Mouse (Mus musculus): Measurements from ENCODE around the gene Gm16253.

The Gm16253 gene

GRCm38 (mm10) chr3:96557694-96558093 is 19.1 kb upstream of the Gm16253 start, which contains the start of gene Txnip:
Txnip (plus strand) TSS chr3:96557957.
- peak; percentile 100 for DNase-seq (ENCODE audit: low spot score)

GRCm38 (mm10) chr3:96558159-96558558 is 18.6 kb upstream of the Gm16253 start:
- peak; percentile 40 for DNase-seq (ENCODE audit: low spot score)

- DNase-seq (ENCODE audit: low spot score), result peak; percentile 10
Observed at GRCm38 (mm10) chr3:96558668-96559196, 18.1 kb upstream of the Gm16253 start.

GRCm38 (mm10) chr3:96559398-96559910 is 17.3 kb upstream of the Gm16253 start:
- DNase-seq (ENCODE audit: low spot score), result no peak

- no peak for DNase-seq (ENCODE audit: low spot score)
Observed at GRCm38 (mm10) chr3:96559911-96560850, 16.6 kb upstream of the Gm16253 start.

GRCm38 (mm10) chr3:96560881-96561668 is 15.7 kb upstream of the Gm16253 start:
- DNase-seq (ENCODE audit: low spot score), result no peak

- no peak for DNase-seq (ENCODE audit: low spot score)
Observed at GRCm38 (mm10) chr3:96561946-96562681, 14.7 kb upstream of the Gm16253 start.

- no peak for DNase-seq (ENCODE audit: low spot score)
Observed at GRCm38 (mm10) chr3:96563267-96563666, 13.5 kb upstream of the Gm16253 start.

- no peak for DNase-seq (ENCODE audit: low spot score)
Observed at GRCm38 (mm10) chr3:96563911-96564632, 12.7 kb upstream of the Gm16253 start.

- no peak for DNase-seq (ENCODE audit: low spot score)
Observed at GRCm38 (mm10) chr3:96564633-96565032, 12.2 kb upstream of the Gm16253 start.

- DNase-seq (ENCODE audit: low spot score), result no peak
Observed at GRCm38 (mm10) chr3:96565105-96565504, 11.7 kb upstream of the Gm16253 start.

GRCm38 (mm10) chr3:96566661-96567450 is 9.9 kb upstream of the Gm16253 start:
- no peak for DNase-seq (ENCODE audit: low spot score)

GRCm38 (mm10) chr3:96568605-96569004 is 8.2 kb upstream of the Gm16253 start:
- no peak for DNase-seq (ENCODE audit: low spot score)

GRCm38 (mm10) chr3:96569506-96569905 is 7.3 kb upstream of the Gm16253 start:
- DNase-seq (ENCODE audit: low spot score), result no peak

- no peak for DNase-seq (ENCODE audit: low spot score)
Observed at GRCm38 (mm10) chr3:96569966-96570605, 6.7 kb upstream of the Gm16253 start.

GRCm38 (mm10) chr3:96570643-96571042 is 6.1 kb upstream of the Gm16253 start:
- no peak for DNase-seq (ENCODE audit: low spot score)

- no peak for DNase-seq (ENCODE audit: low spot score)
Observed at GRCm38 (mm10) chr3:96571336-96571735, 5.4 kb upstream of the Gm16253 start.

- no peak for DNase-seq (ENCODE audit: low spot score)
Observed at GRCm38 (mm10) chr3:96571896-96572698, 4.7 kb upstream of the Gm16253 start.
